Mouse (Mus musculus) brain, adult 2 months (tissue): ENCODE results near the gene Gid4.
A peak's percentile ranks its signal among the peaks of the same experiment; 100 is the strongest.
"Not testable (repeated sequence)": the region's sequence is repeated elsewhere in the genome, so short reads cannot be mapped to it uniquely, and the experiment has no call there.

Experiments
- DNase-seq: peaks from one replicate; pipeline ENCODE4 v3.0.0; 2011; ENCODE audit warnings: low read depth, low spot score

The Gid4 gene

DNA sequence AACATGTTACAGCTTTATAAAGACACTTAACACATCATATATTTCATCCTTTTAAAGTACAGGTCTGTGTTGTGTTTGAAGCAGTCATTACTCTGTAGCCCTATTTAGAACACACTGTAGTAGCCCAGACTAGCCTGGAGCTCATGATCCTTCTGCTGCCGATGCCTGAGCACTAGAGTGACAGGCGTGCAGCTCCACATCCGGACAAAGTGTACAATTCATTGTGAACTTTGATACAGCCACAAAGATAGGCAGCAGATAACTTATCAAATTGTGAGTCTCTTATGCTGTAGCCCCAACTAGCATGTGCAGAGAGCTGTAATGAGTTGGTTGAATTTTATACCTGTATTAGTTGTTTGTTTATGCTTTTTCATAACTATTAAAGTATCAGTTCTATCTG lies 10.7 kb downstream of the Gid4 start:
- no peak for DNase-seq

DNA sequence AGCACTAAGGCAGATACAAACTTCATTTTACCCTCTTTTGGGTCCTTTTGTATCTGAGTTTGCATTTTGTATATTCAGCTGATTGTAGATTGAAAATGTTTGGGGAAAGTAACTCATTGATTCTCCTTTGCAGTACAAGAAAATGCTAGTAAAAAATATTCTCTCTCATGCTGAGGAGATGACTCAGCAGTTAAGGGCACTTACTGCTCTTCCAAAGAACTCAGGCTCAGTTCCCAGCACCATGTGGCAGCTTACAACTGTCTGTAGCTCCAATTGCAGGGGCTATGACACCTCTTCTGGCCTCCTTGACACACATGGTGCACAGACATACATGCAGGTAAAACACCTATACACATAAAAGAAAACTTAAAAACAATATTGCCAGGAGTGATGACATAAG lies 16.6 kb downstream of the Gid4 start:
- no peak for DNase-seq

DNA sequence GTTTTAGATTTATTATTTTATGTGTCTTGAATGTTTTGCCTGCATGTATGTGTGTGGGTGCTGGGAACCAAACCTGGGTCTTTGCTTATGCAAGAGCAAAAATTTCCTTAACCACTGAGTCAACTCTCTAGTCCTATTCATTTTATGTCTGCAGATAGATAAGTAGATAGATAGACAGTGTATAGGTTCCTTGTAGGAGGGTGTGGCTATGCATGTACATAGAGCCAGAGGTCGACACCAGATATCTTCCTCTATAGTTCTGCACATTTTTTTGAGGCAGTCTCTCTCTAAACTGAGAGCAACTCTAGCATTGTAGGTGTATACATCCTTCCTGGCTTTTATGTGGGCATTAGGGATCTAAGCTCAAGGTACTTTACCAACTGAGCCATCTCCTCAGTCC lies 18.2 kb downstream of the Gid4 start:
- no peak for DNase-seq

DNA sequence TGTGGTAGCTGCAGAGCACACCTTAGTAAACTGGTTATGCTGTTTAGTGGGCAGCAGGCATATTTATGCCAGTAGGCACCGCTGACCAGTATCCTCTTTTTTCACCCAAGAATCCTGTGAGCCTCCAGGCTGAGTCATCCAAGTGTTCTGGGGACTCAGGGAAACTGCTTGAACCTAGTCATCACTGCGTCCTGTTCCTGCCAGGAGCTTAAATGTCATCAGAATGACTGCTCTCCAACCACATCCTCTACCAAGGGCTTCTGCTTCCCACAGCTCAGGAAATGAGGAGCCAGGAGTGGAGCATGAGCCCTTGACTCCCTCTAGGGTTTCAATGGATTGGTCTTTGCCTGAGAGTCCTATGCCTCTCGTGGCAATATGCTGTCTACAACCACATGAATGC lies 19.7 kb downstream of the Gid4 start:
- DNase-seq: peak; percentile 45

DNA sequence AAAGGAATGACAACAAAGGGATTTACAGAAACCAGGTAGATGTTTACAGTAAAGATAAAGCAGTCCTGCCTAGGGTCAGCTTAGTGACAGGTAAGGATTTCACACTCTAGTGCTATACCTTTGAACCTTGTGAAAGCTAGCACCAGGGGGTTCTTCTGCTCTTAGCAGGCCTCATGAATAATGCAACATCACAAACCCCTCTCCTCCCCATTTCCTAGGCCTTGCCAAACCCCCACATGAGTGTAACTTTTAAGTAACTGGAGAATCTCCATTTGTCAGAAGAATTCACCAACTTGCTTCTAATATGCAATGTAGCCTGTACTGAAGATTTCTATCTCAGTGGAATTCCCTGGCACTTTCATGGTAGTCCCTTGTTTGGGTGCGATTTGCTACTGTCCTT lies 22.7 kb downstream of the Gid4 start:
- DNase-seq: not testable (repeated sequence)

DNA sequence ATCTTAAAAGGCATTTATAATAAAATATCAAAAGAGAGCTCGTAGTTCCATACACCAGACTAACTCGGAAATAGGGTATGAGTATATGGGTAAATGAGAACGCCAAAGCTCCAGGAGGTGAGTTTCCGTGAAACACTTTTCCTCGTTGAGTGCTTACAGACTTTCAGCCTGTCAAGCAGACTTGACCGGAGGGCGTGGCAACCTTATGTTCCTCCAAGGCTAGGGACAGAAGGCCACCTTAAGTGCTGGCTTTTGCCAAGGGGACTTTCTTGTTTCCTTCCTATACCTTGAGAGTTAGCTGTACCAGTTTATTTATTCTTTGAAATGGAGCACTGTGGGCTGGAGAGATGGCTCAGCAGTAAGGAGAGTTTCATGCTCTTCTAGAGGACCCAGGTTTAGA lies 23.2 kb downstream of the Gid4 start:
- no peak for DNase-seq

DNA sequence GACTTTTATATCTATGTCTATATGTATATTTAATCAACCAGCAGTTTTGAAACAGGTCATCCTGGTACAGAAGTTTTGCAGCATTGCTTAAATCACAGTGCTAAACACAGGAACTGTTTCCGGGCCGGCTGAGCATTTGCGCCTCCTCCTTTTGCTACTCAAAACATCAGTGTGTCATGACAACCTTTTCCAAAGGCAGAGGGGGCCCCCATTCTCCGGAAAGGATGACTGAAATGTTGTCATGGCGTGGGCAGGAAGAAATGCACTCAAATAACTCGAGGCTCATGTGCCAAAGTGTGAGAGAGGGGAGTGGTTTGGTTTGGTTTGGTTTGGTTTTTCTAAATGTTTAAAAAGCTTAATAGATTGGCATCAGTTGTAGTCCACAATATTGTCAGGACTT lies 26.0 kb downstream of the Gid4 start:
- no peak for DNase-seq

DNA sequence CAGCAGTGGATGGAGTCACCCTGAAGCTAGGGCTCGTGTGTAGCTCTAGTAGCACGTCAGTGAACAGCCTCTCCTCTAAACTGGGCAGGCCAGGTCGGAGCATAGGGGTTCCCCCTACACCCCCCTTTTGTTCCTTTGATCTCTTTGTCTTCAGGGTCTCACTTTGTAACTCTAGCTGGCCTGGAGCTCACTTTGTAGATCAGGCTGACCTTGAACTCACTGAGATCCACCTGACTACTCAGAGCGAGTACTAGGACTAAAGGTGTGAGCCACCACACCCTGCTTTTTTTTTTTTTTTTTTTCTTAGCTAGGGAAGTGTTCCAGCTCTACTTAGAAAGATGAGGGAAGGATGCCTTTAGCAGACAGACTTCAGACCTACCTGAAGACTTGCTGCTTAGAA lies 27.1 kb downstream of the Gid4 start:
- DNase-seq: no peak

DNA sequence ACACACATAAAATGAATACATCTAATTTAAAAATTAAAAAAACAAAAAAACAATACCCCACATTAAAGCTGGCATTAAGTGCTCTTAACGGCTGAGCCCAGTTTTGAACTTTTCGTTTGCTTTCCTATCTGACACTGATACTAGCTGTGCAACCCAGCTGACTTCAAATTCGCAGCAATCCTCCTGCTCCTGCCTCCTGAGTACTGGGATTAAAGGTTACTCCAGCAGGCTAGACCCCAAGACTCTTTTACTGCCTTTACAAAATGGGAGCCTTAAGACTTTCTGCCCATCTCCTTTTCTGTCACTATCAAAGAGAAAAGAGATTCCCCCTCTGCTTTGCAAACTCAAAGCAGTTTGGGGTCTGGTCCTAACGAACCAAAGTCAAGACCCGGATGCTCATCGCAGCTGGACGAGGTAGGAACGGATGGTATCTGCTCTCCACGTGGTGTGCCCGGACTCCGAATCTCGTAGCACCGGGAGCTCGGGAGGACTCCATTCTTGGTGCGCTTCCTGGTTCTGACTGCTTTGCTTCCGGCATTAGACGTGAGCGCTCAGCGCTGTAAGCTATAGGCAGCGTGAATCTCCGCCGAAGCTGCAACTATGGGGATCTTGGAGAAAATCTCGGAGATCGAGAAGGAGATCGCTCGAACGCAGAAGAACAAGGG lies 37.3 kb downstream of the Gid4 start, which contains the start of gene Drg2:
Gene Drg2 (plus strand): TSS at position 512 of the 665 bp plus-strand sequence.
- peak; percentile 97 for DNase-seq

DNA sequence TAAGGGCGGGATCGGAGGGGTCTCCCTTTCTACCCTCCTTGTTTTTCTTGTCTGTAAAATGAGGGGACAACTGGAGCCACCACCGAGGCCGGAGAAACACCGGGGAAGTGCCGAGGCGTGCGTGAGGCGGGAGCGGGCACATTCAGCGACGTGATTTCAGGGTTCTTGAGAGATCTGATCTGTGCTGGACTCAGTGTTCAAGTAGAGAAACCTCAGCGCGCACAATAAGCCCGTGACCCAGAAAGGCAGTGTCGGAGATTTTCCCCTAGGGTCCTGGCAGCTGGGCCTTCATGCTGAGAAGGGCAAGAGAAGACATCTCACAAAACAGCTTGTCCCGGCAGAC lies 37.8 kb downstream of the Gid4 start:
- no peak for DNase-seq

DNA sequence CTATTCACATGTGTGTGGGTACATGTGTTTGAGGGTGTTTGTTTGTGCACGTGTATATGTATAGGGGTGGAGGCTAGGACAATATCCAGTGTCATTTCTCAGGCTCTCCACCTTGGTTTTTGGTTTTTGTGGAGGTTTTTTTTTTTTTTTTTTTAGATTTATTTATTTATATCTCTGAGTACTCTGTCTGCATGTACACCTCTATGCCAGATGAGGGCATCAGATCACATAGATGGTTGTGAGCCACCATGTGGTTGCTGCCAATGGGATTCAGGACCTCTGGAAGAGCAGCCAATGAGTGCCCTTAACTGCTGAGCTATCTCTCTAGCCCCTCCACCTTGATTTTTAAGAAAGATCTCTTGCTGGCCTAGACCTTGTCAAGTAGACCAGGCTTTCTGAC lies 41.0 kb downstream of the Gid4 start:
- DNase-seq: peak; percentile 72

DNA sequence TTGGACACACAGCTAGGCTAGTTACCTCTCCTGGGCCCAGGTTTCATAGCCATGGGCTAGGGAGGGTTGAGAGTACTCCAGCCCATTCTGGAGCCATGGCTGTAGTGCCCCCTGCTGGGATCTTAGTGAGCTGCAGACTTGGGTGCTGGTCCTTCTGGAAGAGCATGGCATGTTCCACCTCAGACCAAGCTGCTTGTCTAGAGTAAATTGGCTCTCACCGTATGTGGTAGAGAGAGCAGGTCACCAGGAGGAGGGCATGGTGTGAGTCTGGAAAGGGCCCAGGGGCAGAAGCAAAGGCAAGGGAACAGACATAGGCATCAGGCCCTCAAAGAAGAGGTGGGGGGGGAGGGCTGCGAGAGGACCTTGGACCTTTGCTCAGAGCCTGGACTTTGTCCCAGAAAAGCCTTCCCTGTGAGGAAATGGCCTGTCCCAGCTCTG lies 49.0 kb downstream of the Gid4 start:
- DNase-seq: peak; percentile 67

DNA sequence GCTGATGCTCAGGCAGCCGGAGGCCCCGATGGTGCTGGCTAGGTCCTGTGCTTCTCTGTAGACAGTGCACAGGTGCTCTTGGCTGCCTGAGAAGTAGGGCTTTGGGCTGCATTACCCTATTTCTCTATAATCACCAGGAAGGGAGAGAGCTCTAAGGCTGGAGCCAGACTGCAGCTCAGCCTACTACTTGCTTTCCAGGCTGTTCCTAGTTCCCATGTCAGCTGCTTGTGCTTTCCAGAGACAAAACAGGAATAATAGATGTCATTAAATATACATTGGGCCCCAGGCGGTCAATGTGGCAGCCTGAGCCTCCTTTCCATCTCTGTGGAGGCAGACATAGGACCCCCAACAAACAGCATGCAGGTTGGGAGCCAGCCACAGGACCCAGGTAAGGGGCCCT lies 52.1 kb downstream of the Gid4 start, which contains the start of gene Myo15:
Gene Myo15 (plus strand): TSS at position 301 of the 400 bp plus-strand sequence.
- no peak for DNase-seq

DNA sequence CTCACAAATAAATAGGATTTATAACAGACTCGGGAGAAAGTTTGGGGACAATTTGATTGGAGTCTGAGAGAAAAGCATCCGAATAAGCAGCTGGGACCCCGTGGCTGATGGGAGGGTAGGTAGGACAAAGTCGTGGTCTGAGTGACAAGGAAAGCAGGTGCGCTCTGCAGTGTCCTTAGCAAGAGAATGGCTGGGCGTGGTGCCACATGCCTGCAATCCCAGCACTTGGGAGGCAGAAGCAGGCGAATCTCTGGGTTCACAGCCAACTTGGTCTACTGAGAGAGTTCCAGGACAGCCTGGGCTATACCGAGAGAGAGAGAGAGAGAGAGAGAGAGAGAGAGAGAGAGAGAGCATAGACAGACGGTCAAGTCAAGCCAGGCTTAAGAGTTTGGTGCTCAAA lies 53.8 kb downstream of the Gid4 start:
- no peak for DNase-seq

DNA sequence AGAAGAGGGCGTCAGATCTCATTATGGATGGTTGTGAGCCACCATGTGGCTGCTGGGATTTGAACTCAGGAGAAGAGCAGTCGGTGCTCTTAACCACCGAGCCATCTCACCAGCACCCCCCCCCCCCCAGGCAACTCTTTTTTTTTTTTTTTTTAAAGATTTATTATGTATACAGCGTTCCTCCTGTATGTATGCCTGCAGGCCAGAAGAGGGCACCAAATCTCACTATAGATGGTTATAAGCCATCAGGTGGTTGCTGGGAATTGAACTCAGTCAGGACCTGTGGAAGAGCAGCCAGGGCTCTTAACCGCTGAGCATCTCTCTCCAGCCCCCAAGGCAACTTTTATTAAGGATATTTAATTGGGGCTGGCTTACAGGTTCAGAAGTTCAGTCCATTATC lies 57.6 kb downstream of the Gid4 start:
- DNase-seq: no peak

DNA sequence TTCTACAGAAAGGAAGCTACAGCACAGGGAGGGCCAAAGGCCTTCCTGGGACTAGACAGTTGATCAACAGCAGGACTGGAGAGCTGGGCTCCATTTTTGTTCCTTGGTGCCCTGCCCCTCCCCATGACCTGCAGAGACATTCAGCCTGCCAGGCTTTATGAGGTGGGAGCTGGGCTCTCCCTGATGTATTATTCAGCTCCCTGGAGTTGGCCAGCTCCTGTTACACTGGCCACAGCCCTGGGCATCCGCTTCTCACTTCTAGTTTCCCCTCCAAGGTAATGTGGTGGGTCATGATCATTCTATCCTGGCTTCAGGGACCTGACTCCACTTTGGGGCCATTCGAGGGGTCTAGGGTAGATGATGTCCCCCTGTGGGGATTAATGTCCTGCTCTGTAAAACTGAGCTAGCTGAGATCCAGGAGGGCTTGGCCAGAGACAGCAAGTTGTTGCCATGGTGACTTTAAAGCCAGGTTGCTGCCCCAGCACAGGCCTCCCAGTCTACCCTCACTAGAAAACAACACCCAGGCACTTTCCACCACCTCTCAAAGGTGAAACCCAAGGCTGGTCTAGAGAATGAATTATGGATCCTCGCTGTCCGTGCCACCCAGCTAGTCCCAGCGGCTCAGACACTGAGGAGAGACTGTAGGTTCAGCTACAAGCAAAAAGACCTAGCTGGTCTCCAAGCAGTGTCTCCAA lies 58.9 kb downstream of the Gid4 start:
- DNase-seq: no peak

DNA sequence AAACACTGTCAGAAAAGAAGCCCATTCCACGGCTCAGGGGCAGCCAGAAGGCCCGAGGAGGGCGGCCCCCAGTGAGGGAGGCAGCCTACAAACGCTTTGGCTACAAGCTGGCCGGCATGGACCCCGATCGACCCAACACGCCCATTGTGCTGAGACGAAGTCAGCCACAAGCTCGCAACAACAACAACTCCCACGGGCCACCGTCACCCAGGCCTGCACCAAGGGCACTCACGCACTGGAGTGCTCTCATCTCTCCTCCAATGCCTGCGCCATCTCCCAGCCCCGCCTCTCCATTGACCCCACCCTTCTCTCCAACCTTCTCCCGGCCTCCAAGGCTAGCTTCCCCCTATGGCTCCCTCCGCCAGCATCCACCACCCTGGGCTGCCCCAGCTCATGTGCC lies 61.2 kb downstream of the Gid4 start:
- DNase-seq: no peak

DNA sequence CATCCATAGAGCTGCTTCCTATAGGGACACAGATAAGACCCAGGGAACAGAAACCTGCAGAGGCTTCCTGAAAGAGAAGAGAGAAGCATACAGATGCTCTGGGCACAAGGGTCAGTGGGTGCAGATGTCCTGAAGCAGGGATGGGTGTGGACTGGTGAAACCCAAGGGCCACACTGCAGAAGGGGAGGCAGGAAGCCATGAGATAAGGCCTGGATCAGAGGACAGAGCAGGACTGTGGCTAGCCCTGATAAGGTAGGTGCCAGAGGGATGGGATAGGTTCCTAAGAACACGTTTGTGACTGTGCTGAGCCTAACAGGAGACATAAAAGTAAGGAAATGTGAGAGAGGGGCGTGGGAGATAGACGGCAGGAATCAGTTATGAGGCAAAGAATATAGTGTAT lies 69.3 kb downstream of the Gid4 start:
- no peak for DNase-seq

DNA sequence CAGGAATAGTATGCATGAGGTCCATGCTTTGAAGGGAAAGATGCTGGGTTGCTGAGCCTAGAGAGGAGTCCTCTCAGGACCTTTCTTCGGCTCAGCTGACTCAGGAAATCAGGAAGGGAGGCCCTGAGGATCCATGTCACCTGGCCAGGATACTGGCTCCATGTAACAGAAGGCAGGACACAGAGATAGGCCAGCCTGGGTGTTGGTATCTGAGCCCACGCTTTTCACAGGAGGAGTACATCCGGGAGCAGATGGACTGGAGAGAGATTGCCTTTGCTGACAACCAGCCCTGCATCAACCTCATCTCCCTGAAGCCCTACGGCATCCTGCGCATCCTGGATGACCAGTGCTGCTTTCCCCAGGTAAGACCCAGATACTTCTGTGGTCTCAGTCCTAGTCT lies 75.8 kb downstream of the Gid4 start:
- peak; percentile 58 for DNase-seq

DNA sequence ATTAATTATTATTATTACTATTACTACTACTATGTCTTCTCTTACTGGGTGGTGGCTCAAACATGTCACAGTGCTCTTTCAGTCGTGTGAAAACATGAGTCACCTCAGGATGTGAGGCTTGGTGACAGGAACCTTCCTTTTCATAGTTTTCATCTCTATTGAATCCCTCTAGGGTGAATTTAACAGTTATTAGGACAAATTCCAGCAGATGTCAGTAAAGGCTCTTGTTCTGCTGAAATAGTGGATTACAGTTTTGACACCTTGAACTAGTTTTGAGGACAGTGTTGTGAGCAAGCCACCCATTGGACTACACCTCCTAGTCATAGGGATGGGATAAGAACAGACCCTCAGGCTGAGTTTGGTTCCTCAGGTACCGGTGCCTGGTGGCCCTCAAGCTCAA lies 78.7 kb downstream of the Gid4 start:
- peak; percentile 6 for DNase-seq
